Mouse (Mus musculus) naive thymus-derived CD4-positive, alpha-beta T cell, adult 2 months (primary cell): ENCODE results near the gene Serpinb1a.
"Not testable (repeated sequence)": the region's sequence is repeated elsewhere in the genome, so short reads cannot be mapped to it uniquely, and the experiment has no call there.

ENCODE experiments used
- DNase-seq: peaks from one replicate; pipeline ENCODE4 v3.0.0-alpha.2; 2011; ENCODE audit warnings: low read depth

The Serpinb1a gene

DNA sequence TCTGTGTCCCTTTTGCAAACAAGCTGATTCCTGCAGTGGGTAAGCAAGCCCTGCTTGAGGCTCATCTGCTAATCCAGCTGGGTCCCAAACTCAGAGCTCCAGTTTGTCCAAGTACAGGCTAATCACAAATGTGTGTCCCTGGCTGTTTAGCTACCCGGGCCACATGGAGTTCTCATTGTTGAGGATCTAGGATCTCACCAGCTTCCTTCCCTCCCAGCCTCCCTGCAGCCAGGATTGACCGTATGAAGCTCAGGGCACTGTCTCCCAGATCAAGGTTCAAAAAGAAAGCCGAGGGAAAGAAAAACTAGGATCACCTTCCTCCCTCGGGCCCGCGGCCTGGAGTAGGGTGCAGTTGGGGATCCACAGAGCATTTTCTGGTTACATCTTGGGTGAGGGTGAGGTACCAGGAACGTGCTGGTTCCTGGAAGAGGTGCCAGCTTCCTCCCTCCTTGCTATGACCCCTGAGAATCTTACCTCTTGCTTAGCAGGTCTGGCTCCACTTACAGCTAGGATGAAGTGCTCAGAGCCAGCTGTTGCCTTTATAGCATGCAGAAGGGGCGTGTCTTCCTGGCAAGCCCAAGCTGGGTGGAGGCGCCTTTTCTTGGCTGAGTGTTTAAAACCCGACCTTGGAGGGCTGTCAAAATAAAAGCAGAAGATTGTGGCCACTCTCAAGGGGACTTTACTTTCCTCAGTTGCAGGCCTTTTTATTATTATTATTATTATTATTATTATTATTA lies at the start of gene Serpinb1a:
Gene Serpinb1a (minus strand): TSS at position 518 of the 737 bp plus-strand sequence.
- no peak for DNase-seq

DNA sequence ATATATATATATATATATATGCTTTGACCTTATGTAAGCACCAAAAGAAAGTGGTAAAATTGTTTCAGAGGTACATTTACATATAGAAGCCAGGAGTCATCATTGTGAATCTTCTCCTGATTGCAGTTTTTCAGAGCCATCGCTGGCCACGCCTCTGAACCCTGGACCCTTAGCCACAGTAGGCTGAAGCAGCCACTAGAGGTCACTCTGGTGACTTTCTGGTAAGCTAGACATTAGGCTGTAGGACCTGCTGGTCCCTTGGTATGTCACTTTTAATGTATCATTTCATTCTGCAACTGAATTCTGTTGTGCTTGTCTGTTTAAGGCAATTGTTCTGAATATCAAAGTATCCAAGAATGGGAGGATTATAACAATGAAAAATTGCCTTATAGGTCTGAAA lies 49.7 kb upstream of the Serpinb1a start:
- peak; percentile 36 for DNase-seq

DNA sequence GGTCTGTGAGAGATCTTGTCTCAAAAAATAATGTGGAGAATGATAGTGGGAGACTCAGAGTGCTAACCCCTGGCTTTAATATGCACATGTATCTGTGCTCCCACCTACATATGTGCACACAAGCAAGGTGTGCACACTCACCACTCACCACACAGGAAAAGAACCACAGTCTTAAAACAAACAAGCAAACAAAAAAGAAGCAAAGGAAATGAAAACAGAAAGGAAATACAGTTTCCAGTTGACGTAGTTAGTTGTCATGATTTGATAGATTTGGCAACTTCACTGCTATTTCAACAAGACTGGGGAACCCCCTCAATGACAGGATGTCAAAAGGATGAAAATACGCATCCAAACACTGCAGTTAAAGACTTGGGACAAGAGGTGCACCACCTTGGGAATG lies 48.1 kb upstream of the Serpinb1a start:
- not testable (repeated sequence) for DNase-seq

DNA sequence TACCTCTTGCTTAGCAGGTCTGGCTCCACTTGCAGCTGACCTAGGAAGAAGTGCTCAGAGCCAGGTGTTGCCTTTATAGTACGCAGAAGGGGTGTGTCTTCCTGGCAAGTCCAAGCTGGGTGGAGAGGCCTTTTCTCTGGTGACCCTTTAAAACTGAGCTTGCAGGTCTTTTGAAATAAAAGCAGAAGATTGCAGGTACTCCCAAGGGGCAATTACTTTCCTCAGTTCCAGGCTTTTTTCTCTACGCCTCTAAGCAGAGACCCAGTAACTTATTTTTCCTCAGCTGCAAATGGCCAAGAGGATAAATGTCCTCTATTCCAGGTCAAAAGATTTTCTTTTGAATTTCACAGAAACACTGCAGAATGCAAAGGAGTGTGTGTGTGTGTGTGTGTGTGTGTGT lies 47.1 kb upstream of the Serpinb1a start, which contains the start of gene Serpinb1c:
Gene Serpinb1c (minus strand): TSS at position 101 of the 400 bp plus-strand sequence.
- DNase-seq, result no peak

DNA sequence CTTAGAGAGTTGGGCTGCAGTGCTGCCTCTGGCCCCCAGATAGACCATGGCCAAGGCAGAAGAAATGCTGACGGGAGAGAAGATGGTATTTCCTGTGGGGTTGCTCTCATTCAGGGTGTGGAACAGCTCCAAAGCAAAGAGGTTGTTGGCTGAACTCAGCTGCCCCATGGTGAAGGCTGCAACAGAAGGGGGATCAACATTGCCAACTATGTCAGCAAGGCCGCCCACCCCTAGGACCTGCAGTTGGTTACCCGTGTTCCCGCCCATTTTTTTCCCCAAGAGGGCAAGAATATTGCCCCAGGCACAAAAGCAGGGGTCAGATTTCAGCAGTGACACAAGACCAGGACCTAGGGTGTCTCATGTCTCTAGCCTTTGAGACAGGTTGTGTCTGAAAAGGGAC lies 45.9 kb upstream of the Serpinb1a start:
- no peak for DNase-seq

DNA sequence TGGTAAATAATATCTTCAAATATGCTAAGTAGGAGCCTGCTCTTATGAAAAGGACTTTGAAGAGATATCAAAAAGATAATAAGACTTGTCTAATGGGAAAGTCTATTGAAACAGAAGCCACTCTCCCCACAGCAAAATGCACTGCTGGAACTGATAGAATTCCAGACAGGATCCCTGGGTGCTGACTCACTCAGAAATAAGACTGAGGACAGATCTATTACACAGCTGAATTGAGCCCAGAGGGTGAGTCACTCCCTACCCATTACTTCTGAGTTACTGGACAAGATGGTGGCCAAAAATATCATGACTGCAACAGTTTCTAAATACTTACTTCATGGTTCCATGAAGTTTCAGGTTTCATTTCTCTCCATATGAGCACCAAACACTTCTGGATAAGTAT lies 33.8 kb upstream of the Serpinb1a start:
- no peak for DNase-seq

DNA sequence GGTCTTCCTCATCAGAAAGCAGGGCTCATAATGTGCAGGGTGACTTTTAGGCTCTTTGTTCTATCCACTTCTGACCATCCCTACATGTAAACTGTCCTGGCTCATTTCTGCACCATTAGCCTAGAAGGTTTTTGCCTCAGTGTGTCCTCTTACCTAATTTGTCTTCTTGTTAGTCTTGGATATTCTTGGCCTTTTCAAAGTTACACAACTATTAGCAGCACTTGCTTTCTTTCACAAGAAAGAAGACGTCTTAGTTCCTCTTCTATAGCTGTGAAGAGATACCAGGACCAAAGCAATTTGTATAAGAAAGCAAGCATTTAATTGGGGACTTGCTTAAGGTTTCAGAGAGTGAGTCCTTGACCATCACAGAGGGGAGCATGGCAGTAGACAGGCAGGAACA lies 22.9 kb upstream of the Serpinb1a start:
- no peak for DNase-seq

DNA sequence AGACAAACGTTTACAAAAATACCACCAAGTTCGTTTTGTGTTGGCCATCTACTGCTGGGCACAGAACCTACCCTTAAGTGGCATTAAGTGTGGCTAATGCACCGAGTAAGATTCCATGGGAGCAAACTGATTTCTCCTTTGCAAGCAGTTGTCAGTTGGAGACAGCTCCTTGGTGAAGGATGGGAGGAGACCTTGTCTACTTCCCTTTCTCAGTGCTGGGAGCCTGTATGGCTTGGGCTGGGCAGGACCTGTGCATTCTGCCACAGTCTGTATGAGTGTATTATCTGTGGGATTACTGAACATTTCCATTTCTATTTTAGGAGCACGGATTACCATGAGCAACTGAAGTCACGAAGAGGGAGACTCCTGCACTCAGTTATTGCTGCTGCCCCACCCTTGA lies 17.9 kb upstream of the Serpinb1a start:
- DNase-seq, result no peak

DNA sequence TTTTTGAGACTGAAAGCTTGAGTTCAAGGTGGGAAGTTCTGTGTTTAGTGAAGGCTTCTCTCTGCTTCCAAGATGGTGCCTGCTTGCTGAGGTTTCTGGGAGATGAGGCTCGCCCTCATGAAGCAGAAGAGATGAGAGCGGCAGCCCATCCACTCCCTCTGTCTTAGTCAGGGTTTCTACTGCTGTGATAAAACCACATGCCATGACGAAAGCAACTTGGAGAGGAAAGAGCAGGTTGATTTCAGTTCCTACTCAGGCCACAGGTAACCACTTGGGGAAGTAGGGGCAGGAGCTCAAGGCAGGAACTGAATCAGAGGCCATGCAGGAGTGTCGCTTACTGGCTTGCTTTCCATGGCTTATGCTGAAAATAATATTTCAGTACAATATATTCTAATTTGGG lies 17.2 kb upstream of the Serpinb1a start:
- not testable (repeated sequence) for DNase-seq

DNA sequence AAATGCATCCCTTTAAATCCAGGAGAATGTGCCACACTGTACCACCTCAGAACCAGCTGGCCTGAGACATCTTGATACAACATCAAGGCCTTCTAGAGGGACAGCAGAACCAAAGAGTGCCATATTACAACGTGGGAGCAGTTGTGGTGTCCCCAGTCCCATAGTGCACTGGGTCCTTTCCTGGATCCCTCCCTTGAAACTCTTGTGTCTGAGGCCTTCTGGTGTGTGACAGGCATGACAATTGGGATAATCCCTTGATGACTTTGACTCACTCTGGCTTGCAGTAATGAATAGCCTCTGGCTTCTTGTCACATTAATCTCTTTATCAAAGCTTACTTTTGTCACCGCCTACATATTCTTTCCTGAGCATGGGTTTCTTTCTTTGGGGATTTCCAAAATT lies 16.0 kb upstream of the Serpinb1a start:
- peak; percentile 1 for DNase-seq

DNA sequence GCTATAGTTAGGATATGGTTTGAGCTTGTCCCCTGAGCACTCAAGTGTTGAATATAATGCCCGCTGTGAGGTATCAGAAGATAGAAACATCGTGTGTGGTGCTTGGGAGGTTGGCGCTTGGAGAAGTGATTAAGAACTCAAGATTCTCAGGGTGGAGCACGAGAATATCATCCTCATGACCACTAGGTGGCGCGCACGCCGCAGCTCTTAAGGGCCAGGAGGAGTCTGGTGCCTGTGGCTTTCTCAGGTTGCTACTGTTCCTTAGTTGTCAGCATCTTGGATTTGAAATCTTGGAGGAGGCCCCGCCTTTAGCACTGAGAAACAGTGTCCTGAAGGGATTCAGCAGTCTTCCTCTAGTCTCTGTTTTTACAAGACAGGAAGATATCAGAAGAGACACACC lies 15.5 kb upstream of the Serpinb1a start:
- DNase-seq, result peak; percentile 73

DNA sequence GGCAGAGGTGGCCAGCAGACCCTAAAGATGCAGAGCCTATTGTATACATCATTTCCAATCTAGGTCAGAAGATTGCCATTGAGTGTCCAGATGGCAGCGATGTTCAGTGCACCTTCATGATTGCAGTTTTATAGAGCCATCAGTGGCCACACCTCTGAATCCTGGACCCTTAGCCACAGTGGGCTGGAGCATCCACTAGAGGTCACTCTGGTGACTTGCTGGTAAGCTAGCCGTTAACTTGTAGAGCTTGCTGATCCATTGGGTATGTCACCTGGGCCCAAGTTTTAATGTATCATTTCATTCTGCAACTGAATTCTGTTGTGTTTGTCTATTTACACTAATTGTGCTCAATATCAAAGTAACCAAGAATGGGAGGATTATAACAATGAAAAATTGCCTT lies 14.6 kb upstream of the Serpinb1a start:
- DNase-seq, result no peak

DNA sequence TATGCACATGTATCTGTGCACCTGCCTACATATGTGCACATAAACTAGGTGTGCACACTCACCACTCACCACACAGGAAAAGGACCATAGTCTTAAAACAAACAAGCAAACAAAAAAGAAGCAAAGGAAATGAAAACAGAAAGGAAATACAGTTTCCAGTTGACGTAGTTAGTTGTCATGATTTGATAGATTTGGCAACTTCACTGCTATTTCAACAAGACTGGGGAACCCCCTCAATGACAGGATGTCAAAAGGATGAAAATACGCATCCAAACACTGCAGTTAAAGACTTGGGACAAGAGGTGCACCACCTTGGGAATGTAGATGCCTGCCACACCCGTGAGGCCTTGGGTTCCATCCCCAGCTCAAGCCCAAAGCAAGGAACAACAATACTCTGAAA lies 13.5 kb upstream of the Serpinb1a start:
- not testable (repeated sequence) for DNase-seq

DNA sequence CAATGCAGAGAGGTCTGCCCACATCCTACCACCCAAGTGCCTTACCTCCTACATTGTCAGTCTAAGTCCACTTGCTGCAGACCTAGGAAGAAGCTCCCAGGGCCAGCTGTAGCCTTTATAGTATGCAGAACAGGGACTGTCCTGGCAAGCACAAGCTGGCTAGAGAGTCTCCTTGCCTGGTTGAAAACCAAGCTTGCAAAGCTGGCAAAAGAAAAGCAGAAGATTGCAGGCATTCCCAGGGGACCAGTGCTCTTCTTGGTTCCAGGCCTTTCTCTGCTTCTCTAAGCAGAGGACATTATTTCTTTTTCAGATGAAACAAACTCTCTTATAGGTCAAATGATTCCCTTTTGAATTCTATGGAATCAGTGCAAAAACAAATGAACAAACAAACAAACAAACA lies 12.5 kb upstream of the Serpinb1a start:
- DNase-seq, result no peak

DNA sequence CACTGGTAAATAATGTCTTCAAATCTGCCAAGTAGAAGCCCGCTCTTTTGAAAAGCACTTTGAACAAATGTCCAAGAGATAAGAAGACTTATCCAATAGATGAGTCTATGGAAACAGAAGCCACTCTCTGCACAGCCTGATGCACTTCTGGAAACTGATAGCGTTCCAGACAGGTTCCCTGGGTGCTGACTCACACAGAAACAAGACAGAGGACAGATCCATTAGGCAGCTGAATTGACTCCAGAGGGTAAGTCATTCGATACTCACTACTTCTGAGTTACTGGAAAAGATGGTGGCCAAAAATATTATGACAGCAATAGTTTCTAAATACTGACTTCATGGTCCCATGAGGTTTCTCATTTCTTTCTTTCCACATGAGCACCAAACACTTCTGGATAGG lies 9.8 kb upstream of the Serpinb1a start:
- no peak for DNase-seq

DNA sequence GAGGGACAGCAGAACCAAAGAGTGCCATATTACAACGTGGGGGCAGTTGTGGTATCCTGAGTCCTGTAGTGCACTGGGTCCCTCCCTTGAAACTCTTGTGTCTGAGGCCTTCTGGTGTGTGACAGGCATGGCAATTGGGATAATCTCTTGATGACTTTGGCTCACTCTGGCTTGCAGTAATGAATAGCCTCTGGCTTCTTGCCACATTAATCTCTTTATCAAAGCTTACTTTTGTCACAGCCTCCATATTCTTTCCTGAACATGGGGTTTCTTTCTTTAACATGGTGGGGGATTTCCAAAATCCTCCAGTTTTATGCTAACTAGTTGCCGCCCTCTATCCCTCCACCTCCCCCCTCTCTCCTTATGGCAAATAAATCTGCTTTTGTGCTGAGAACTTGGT lies 2.1 kb upstream of the Serpinb1a start:
- no peak for DNase-seq

DNA sequence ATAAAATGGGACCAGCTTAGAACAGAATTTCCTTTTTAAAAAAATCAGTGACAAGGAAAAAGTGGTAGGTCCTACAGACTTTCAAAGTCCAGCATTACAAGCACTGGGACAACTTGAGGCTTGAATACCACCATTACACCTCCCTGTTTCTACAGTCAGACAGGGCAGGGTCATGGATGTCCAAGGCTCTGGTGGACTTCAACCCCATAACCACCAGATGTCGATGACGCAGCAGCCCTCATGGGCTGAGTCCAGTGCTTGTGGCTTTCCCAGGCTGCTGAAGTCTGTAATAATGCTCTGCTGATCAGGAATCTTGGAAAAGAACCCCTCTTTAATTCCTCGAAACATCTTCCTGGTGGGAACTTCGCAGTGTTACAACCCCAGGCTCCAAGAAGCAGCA lies 1.6 kb upstream of the Serpinb1a start:
- no peak for DNase-seq

DNA sequence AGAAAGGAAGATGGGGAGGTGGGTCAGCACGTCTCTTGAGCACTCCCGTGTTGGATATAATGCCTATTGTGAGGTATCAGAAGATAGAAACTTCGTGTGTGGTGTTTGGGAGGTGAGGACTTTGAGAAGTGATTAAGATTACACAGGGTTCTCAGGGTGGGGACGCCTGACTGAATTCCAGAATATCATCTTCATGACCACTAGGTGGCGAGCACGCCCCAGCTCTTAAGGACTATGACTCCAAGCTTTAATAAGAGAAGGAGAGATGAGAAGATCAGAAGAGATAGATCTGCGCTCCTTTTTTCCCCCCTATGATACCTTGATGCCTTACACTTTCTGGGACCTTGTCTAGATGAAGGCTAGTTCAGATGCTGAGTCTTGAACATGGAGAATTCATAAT lies 982 bp upstream of the Serpinb1a start:
- DNase-seq, result peak; percentile 60

DNA sequence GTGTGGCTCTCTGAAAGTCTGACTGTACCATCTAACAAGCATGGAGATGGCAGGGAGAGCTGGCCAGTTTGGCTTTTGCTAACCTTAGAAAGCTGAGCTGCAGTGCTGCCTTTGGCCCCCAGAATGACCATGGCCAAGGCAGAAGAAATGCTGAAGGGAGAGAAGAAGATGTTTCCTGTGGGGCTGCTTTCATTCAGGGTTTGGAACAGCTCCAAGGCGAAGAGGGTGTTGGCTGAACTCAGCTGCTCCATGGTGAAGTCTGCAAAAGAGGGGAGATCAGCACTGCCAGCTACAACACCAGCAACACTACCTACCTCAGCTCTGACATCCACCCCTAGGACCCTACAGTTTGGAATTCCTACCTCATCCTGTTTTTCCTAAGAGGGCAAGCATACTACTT lies 829 bp downstream of the Serpinb1a start:
- DNase-seq, result no peak

DNA sequence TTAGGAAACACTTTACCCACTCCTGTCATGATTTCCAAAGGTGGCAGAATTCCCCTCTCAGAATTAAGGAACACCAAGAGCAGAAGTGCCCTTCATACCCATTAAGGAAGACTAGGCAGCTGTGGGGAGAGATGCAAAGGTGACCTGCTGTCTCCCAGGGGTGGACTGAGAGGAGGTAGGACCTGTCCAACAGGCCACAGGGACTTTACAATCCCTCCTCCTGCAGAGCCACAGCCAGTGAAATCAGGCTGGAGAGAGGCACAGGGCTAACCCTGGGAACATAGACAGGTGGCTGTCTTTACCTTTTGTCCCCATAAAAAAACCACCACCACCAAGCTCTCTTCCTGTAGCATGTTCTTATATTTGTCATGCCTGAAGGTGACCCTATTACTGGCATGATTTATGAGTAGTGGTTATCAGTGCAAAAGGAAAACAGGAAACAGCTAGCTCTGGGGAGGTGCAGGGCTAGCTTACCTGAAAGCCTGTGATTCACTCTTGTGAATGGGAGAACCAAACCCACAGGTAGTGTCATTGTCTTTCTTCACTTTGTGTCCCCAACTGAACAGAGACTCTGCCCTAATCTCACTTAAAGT lies 1.4 kb downstream of the Serpinb1a start:
- DNase-seq, result no peak

DNA sequence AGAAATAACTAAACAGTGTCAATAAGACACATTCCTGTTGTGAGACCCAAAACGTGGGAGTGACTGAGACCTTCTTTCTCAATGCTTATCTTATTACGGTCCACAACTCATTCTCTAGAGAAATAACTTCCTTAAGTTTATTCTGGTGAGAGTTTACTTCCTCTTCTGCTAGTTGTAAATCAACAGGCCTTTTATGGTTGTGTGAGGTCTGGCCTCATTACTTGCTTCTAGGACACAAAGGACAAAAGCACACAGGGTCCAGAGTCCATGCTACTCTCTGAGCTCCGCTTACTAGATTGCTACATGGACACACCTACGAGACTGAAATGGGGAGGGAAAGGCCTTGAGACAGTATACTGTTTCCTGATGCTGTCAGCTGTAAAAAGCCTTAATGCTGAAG lies 1.9 kb downstream of the Serpinb1a start:
- DNase-seq, result no peak

DNA sequence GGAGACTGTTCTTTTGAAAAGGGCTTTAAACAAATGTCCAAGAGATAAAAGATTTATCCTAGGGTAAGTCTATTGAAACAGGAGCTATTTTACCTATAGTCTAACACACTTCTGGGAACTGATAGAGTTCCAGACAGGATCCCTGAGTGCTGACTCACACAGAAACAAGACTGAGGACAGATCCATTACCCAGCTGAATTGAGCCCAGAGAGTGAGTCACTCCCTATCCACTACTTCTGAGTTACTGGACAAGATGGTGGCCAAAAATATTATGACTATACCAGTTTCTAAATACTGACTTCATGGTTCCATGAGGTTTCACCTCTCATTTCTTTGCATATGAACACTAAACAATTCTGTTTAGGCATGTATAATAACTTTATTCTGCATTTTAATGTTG lies 4.8 kb downstream of the Serpinb1a start:
- DNase-seq, result no peak

DNA sequence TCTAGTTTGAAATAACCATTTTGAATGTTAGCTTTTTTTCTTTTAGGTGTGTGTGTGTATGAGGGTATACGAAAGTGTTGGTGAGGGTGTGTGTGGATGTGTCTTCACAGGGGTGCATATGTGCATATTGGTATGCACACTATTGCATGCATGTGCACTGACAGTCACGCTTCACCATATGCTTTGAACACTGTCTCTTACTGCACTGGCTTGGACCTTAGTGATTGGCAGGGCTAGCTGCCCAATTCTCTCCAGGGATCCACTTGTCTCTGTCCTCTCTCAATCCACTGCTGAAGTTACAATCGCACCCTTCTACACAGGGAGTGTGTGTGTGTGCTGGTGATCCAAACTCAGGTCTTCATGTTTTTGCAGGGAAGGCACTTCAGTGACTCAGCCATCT lies 9.6 kb downstream of the Serpinb1a start:
- no peak for DNase-seq

DNA sequence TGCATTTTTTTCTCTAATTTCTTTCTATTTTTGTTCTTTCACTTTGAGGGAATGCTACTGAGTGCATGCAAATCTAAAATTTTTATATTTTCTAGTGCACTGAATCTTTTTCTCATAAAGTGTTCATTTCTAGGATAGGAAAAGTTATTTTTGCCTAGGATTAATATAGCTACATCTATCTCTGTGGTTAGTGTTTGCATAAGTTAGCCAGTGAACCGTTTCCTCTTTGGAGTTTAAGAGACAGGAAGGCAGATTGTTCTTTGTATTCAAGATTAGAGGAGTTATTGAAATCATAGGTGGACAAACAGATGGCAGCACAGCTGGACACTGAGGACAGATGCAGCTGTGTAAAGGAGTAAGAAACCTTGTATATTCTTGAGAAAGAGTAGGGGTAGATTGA lies 11.7 kb downstream of the Serpinb1a start:
- DNase-seq, result no peak
